Mouse (Mus musculus) myocyte (in vitro differentiated cells): ENCODE measurements around the gene Rad51b. TPM values are rescaled to one million over a fixed set of nuclear protein-coding genes. Genes with fewer than 3 reads are reported as not detected.
A peak's percentile ranks its signal among the peaks of the same experiment; 100 is the strongest.

Experiments
- H3K27me3 ChIP-seq: one replicate; pipeline ENCODE4 v1.6.1; 2011; ENCODE audit not compliant: control insufficient read depth, insufficient read depth, insufficient read length
- H3K36me3 ChIP-seq: one replicate; pipeline ENCODE4 v1.6.1; 2011; ENCODE audit not compliant: control insufficient read depth, insufficient read depth
- H3K4me2 ChIP-seq: one replicate; pipeline ENCODE4 v1.6.1; 2011; ENCODE audit warnings: low read depth, control low read depth
- H3K4me3 ChIP-seq: one replicate; pipeline ENCODE4 v1.5.1; 2011; ENCODE audit warnings: mild to moderate bottlenecking, control low read depth, moderate library complexity
- H3K79me2 ChIP-seq: one replicate; pipeline ENCODE4 v1.6.1; 2011; ENCODE audit not compliant: control insufficient read depth, insufficient read depth
- H3ac ChIP-seq: one replicate; pipeline ENCODE4 v1.6.1; 2011; ENCODE audit not compliant: control insufficient read depth, insufficient read length
- CEBPB ChIP-seq: IDR thresholded peaks from 2 replicates; pipeline ENCODE4 v1.6.1; 2011; ENCODE audit warnings: mild to moderate bottlenecking, moderate library complexity; ENCODE audit not compliant: poor library complexity, insufficient read depth, severe bottlenecking
- E2F4 ChIP-seq: IDR thresholded peaks from one replicate; pipeline ENCODE4 v1.6.1; 2011; ENCODE audit warnings: mild to moderate bottlenecking, control low read depth, moderate library complexity; ENCODE audit not compliant: insufficient read depth
- MAX ChIP-seq: IDR thresholded peaks from one replicate; pipeline ENCODE4 v1.6.1; 2011; ENCODE audit warnings: low read depth, mild to moderate bottlenecking, control low read depth
- MYOD1 ChIP-seq, 3 experiments: IDR thresholded peaks; one replicate each; pipeline ENCODE4 v1.6.1; 2011; ENCODE audit warnings: control low read depth in 2 of 3, low read depth in 2 of 3, mild to moderate bottlenecking in 2 of 3, moderate library complexity in 1 of 3; ENCODE audit not compliant: insufficient read length in 2 of 3, control insufficient read depth in 1 of 3
- MYOG ChIP-seq, 3 experiments: IDR thresholded peaks; one replicate each; pipeline ENCODE4 v1.6.1; 2011; ENCODE audit warnings: control low read depth in 2 of 3, low read depth in 2 of 3, mild to moderate bottlenecking in 2 of 3; ENCODE audit not compliant: insufficient read length in 2 of 3, control insufficient read depth in 1 of 3, insufficient read depth in 1 of 3
- POLR2A ChIP-seq: IDR thresholded peaks from one replicate; pipeline ENCODE4 v1.6.1; 2011; ENCODE audit warnings: low read depth, mild to moderate bottlenecking, control low read depth, moderate library complexity; ENCODE audit not compliant: insufficient read length
- POLR2AphosphoS2 ChIP-seq: IDR thresholded peaks from one replicate; pipeline ENCODE4 v1.6.1; 2011; ENCODE audit warnings: low read depth, control low read depth; ENCODE audit not compliant: insufficient read length
- REST ChIP-seq: IDR thresholded peaks from one replicate; pipeline ENCODE4 v1.6.1; 2011; ENCODE audit warnings: mild to moderate bottlenecking, control low read depth, moderate library complexity; ENCODE audit not compliant: insufficient read depth, insufficient read length
- SRF ChIP-seq: IDR thresholded peaks from one replicate; pipeline ENCODE4 v1.6.1; 2011; ENCODE audit warnings: low read depth; ENCODE audit not compliant: control insufficient read depth, insufficient read length
- TCF12 ChIP-seq: IDR thresholded peaks from one replicate; pipeline ENCODE4 v1.6.1; 2011; ENCODE audit warnings: mild to moderate bottlenecking, control low read depth; ENCODE audit not compliant: poor library complexity, insufficient read depth, severe bottlenecking
- TCF3 ChIP-seq: IDR thresholded peaks from one replicate; pipeline ENCODE4 v1.6.1; 2011; ENCODE audit warnings: low read depth, control low read depth; ENCODE audit not compliant: insufficient read length
- USF1 ChIP-seq: IDR thresholded peaks from one replicate; pipeline ENCODE4 v1.6.1; 2011; ENCODE audit warnings: low read depth, mild to moderate bottlenecking, control low read depth, moderate library complexity
- polyA plus RNA-seq: library from polyadenylated mRNA; unstranded; fragments of >200 nt; fragmentation: generic; extraction: Trizol; gene quantifications from one replicate; pipeline ENCODE4 v1.2.1, GENCODE M21; 2012; ENCODE audit warnings: missing spikeins

The Rad51b gene
- polyA plus RNA-seq, 1 experiment, result 1.8 TPM

- Histone ChIP-seq H3K4me3 (no peak overlapping the region), H3K36me3 (no peaks in the 10 kb centered on the region), H3K79me2 (no peaks in the 10 kb centered on the region), H3ac (no peak overlapping the region), H3K4me2 (no peak overlapping the region), H3K27me3 (no peaks in the 10 kb centered on the region)
- TF ChIP-seq MYOD1 (IDR thresholded peaks at IDR 0.05; ENCODE audit: control insufficient read depth in 1 of 3, insufficient read length in 2 of 3, low read depth in 2 of 3) (no peak), USF1 (no peak), MAX (no peak), TCF3 (no peak), MYOG (IDR thresholded peaks at IDR 0.05; ENCODE audit: control insufficient read depth in 1 of 3, insufficient read depth in 1 of 3, insufficient read length in 2 of 3, low read depth in 2 of 3) (no peak), E2F4 (no peak), SRF (no peak), REST (no peak), TCF12 (no peak)
These were observed 139.0 kb downstream of the Rad51b start for GRCm38 (mm10) chr12:79436035-79436434.

GRCm38 (mm10) chr12:79436892-79437291 lies 139.8 kb downstream of the Rad51b start:
- Histone ChIP-seq H3K4me3 (no peak overlapping the region), H3K36me3 (no peaks in the 10 kb centered on the region), H3K4me2 (peak overlapping the region; percentile 37), H3K79me2 (no peaks in the 10 kb centered on the region), H3ac (no peak overlapping the region), H3K27me3 (no peaks in the 10 kb centered on the region)
- TF ChIP-seq MYOG (IDR thresholded peaks at IDR 0.05; ENCODE audit: control insufficient read depth in 1 of 3, insufficient read depth in 1 of 3, insufficient read length in 2 of 3, low read depth in 2 of 3), result no peak
- TF ChIP-seq POLR2AphosphoS2, result no peak
- TF ChIP-seq MAX, result no peak
- no peak for TF ChIP-seq TCF3
- no peak for TF ChIP-seq TCF12
- TF ChIP-seq REST, result no peak
- TF ChIP-seq POLR2A, result no peak
- no peak for TF ChIP-seq CEBPB
- TF ChIP-seq E2F4, result no peak
- no peak for TF ChIP-seq SRF
- no peak for TF ChIP-seq MYOD1 (IDR thresholded peaks at IDR 0.05; ENCODE audit: control insufficient read depth in 1 of 3, insufficient read length in 2 of 3, low read depth in 2 of 3)
- no peak for TF ChIP-seq USF1

- no peaks in the 10 kb centered on the region for H3K36me3 ChIP-seq
- H3ac ChIP-seq, result no peak overlapping the region
- H3K79me2 ChIP-seq, result no peaks in the 10 kb centered on the region
- H3K27me3 ChIP-seq, result no peaks in the 10 kb centered on the region
- H3K4me2 ChIP-seq, result no peak overlapping the region
- H3K4me3 ChIP-seq, result no peak overlapping the region
- TF ChIP-seq SRF (no peak), TCF3 (no peak)
These were observed 140.5 kb downstream of the Rad51b start for GRCm38 (mm10) chr12:79437572-79437971.

- no peak overlapping the region for H3K4me2 ChIP-seq
- H3K79me2 ChIP-seq, result no peaks in the 10 kb centered on the region
- TF ChIP-seq MYOD1 (IDR thresholded peaks at IDR 0.05; ENCODE audit: control insufficient read depth in 1 of 3, insufficient read length in 2 of 3, low read depth in 2 of 3) (no peak), TCF12 (no peak), USF1 (no peak), POLR2A (no peak), REST (no peak), CEBPB (no peak)
- H3K36me3 ChIP-seq, result no peaks in the 10 kb centered on the region
- no peaks in the 10 kb centered on the region for H3K27me3 ChIP-seq
- no peak overlapping the region for H3ac ChIP-seq
- H3K4me3 ChIP-seq, result no peak overlapping the region
These were observed 142.9 kb downstream of the Rad51b start for GRCm38 (mm10) chr12:79439961-79440360.

GRCm38 (mm10) chr12:79441210-79442005 lies 144.3 kb downstream of the Rad51b start:
- no peaks in the 10 kb centered on the region for H3K27me3 ChIP-seq
- no peak overlapping the region for H3K4me2 ChIP-seq
- H3ac ChIP-seq, result no peak overlapping the region
- TF ChIP-seq CEBPB, result no peak
- H3K79me2 ChIP-seq, result no peaks in the 10 kb centered on the region
- no peak overlapping the region for H3K4me3 ChIP-seq
- H3K36me3 ChIP-seq, result no peaks in the 10 kb centered on the region

- TF ChIP-seq MYOG (IDR thresholded peaks at IDR 0.05; ENCODE audit: control insufficient read depth in 1 of 3, insufficient read depth in 1 of 3, insufficient read length in 2 of 3, low read depth in 2 of 3) (no peak), MYOD1 (IDR thresholded peaks at IDR 0.05; ENCODE audit: control insufficient read depth in 1 of 3, insufficient read length in 2 of 3, low read depth in 2 of 3) (no peak), POLR2A (no peak), USF1 (no peak), CEBPB (no peak), POLR2AphosphoS2 (no peak), MAX (no peak), TCF3 (no peak), E2F4 (no peak), SRF (no peak), REST (no peak), TCF12 (no peak)
- Histone ChIP-seq H3K79me2 (no peaks in the 10 kb centered on the region), H3K27me3 (no peaks in the 10 kb centered on the region), H3K4me3 (no peak overlapping the region), H3K4me2 (no peak overlapping the region), H3K36me3 (no peaks in the 10 kb centered on the region), H3ac (no peak overlapping the region)
These were observed 145.0 kb downstream of the Rad51b start for GRCm38 (mm10) chr12:79442126-79442525.
